Mouse (Mus musculus) skeletal muscle tissue, adult 2 months (tissue): Measurements from ENCODE around the gene Pcnx2.

Experiments
- DNase-seq: peaks from one replicate; pipeline ENCODE4 v3.0.0-alpha.2; 2012; ENCODE audit warnings: low read depth, low spot score

Pcnx2 gene

GRCm38 (mm10) chr8:125897868-125898788 lies at the start of gene Pcnx2:
Pcnx2 (minus strand) TSS chr8:125898317.
- DNase-seq = no peak

GRCm38 (mm10) chr8:125944511-125944910 lies 46.4 kb upstream of the Pcnx2 start:
- DNase-seq = no peak

GRCm38 (mm10) chr8:125935649-125936048 lies 37.5 kb upstream of the Pcnx2 start:
- DNase-seq = no peak

- DNase-seq = no peak
Observed at GRCm38 (mm10) chr8:125931822-125932221, 33.7 kb upstream of the Pcnx2 start.

GRCm38 (mm10) chr8:125930276-125931046 lies 32.3 kb upstream of the Pcnx2 start:
- no peak for DNase-seq

- DNase-seq = no peak
Observed at GRCm38 (mm10) chr8:125926636-125927035, 28.5 kb upstream of the Pcnx2 start.

- no peak for DNase-seq
Observed at GRCm38 (mm10) chr8:125922333-125922732, 24.2 kb upstream of the Pcnx2 start.

- DNase-seq = no peak
Observed at GRCm38 (mm10) chr8:125920761-125921160, 22.6 kb upstream of the Pcnx2 start.

- DNase-seq = no peak
Observed at GRCm38 (mm10) chr8:125920281-125920680, 22.2 kb upstream of the Pcnx2 start.

- no peak for DNase-seq
Observed at GRCm38 (mm10) chr8:125919560-125919959, 21.4 kb upstream of the Pcnx2 start.

GRCm38 (mm10) chr8:125918719-125919118 lies 20.6 kb upstream of the Pcnx2 start:
- no peak for DNase-seq

- no peak for DNase-seq
Observed at GRCm38 (mm10) chr8:125917013-125917412, 18.9 kb upstream of the Pcnx2 start.

- DNase-seq = no peak
Observed at GRCm38 (mm10) chr8:125914386-125914785, 16.3 kb upstream of the Pcnx2 start.

GRCm38 (mm10) chr8:125913206-125913605 lies 15.1 kb upstream of the Pcnx2 start:
- DNase-seq = no peak

GRCm38 (mm10) chr8:125911229-125911580 lies 13.1 kb upstream of the Pcnx2 start:
- DNase-seq = no peak

GRCm38 (mm10) chr8:125910365-125911228 lies 12.5 kb upstream of the Pcnx2 start, which contains the start of gene Map3k21:
Map3k21 (plus strand) TSS chr8:125910450.
- no peak for DNase-seq

GRCm38 (mm10) chr8:125909661-125910364 lies 11.7 kb upstream of the Pcnx2 start:
- DNase-seq = no peak

- DNase-seq = no peak
Observed at GRCm38 (mm10) chr8:125907311-125907710, 9.2 kb upstream of the Pcnx2 start.

- DNase-seq = no peak
Observed at GRCm38 (mm10) chr8:125905341-125905740, 7.2 kb upstream of the Pcnx2 start.

- DNase-seq = no peak
Observed at GRCm38 (mm10) chr8:125902521-125902920, 4.4 kb upstream of the Pcnx2 start.

- no peak for DNase-seq
Observed at GRCm38 (mm10) chr8:125901167-125901566, 3.0 kb upstream of the Pcnx2 start.
